Mouse (Mus musculus) liver, embryonic 14.5 days (tissue): ENCODE results near the gene Fam184b. TPM values are rescaled to one million over a fixed set of nuclear protein-coding genes. Genes with fewer than 3 reads are reported as not detected.
A peak's percentile ranks its signal among the peaks of the same experiment; 100 is the strongest.

Source experiments
- ATAC-seq: fragments of 200-750 bp; cut with Nextera tagmentation; 2 replicates; pipeline ENCODE4 v1.8.0; 2017; ENCODE audit warnings: moderate number of reproducible peaks, mild to moderate bottlenecking, moderate library complexity; ENCODE audit not compliant: insufficient read depth
- DNase-seq, 3 experiments: peaks; one replicate each; pipeline ENCODE4 v3.0.0-alpha.2; 2012 to 2013; ENCODE audit warnings: low read depth in 3 of 3, low spot score in 3 of 3
- H3K27ac ChIP-seq: fragments of 300-500 bp; sonication (generic); 2 replicates; pipeline ENCODE4 v1.5.1; 2014; ENCODE audit warnings: moderate library complexity, mild to moderate bottlenecking, control low read depth, inconsistent platforms
- H3K27me3 ChIP-seq: fragments of 300-500 bp; sonication (generic); 2 replicates; pipeline ENCODE4 v1.6.1; 2014; ENCODE audit warnings: mild to moderate bottlenecking, low read length, moderate library complexity; ENCODE audit not compliant: control insufficient read depth, insufficient read depth
- H3K36me3 ChIP-seq: fragments of 300-500 bp; sonication (generic); replicated peaks from 2 replicates; pipeline ENCODE4 v1.6.1; 2014; ENCODE audit warnings: low read depth; ENCODE audit not compliant: control insufficient read depth, insufficient read depth
- H3K4me1 ChIP-seq, 2 experiments: fragments of 200-500 bp in 1 of 2; fragments of 300-500 bp in 1 of 2; sonication (generic) in 1 of 2; replicated peaks; 2 replicates each; pipeline ENCODE4 v1.6.1; 2012 to 2014; ENCODE audit warnings: antibody characterized with exemption in 1 of 2, inconsistent platforms in 1 of 2, low read length in 1 of 2; ENCODE audit not compliant: control insufficient read depth in 2 of 2, insufficient read depth in 2 of 2
- H3K4me2 ChIP-seq: fragments of 300-500 bp; sonication (generic); 2 replicates; pipeline ENCODE4 v1.6.1; 2014; ENCODE audit warnings: low read depth, mild to moderate bottlenecking, control low read depth, moderate library complexity
- H3K4me3 ChIP-seq, 2 experiments: fragments of 200-500 bp in 1 of 2; fragments of 300-500 bp in 1 of 2; sonication (generic) in 1 of 2; 2 replicates each; pipeline ENCODE4 v1.5.1; 2012 to 2014; ENCODE audit warnings: low read depth in 2 of 2, low read length in 2 of 2, mild to moderate bottlenecking in 2 of 2, control low read depth in 1 of 2, inconsistent platforms in 1 of 2, moderate library complexity in 1 of 2; ENCODE audit not compliant: insufficient read depth in 1 of 2
- H3K9ac ChIP-seq: fragments of 300-500 bp; sonication (generic); replicated peaks from 2 replicates; pipeline ENCODE4 v1.6.1; 2014; ENCODE audit warnings: mild to moderate bottlenecking, control low read depth, moderate library complexity
- H3K9me3 ChIP-seq: fragments of 300-500 bp; sonication (generic); 2 replicates; pipeline ENCODE4 v1.6.1; 2016; ENCODE audit warnings: low read length, mixed read lengths; ENCODE audit not compliant: control insufficient read depth
- CTCF ChIP-seq: IDR thresholded peaks from 2 replicates; pipeline ENCODE4 v1.5.1; 2016; ENCODE audit warnings: antibody characterized with exemption, low read depth, control low read depth
- EP300 ChIP-seq: IDR thresholded peaks from 2 replicates; pipeline ENCODE4 v1.6.1; 2016; ENCODE audit warnings: antibody characterized with exemption, low read depth
- WGBS: fragments of 180-500 bp; shearing (Covaris S2); extraction: QIAGEN DNeasy Blood & Tissue Kit; methylation state at CpG from one replicate; pipeline ENCODE4 v1.1.7; 2014; ENCODE audit not compliant: insufficient replicate concordance; 5-methylcytosine and 5-hydroxymethylcytosine counted together
- polyA plus RNA-seq, 2 experiments: library from polyadenylated mRNA; depleted of rRNA in 1 of 2; stranded (reverse) in 1 of 2; unstranded in 1 of 2; fragments of >200 nt; fragmentation: Nextera tagmentation in 1 of 2; extraction: Ambion mirVana in 1 of 2; gene quantifications; 2 replicates each; pipeline versions ENCODE4 v1.2.1 to v1.2.3; 2012 to 2014

The Fam184b gene
- polyA plus RNA-seq, 2 experiments, result 0.04 to 0.09 TPM

GRCm38 (mm10) chr5:45493191-45494092 is 146.0 kb downstream of the Fam184b start, which contains the start of gene Lap3:
Lap3 (plus strand) TSS chr5:45493374.
- peak; percentile 93 for ATAC-seq
- WGBS, result under 1% methylated on average over 78 of the region's 78 CpGs
- Histone ChIP-seq H3K4me3 (peak within 1 kb of the TSS; percentile 61 to 65), H3K36me3 (no peaks in the 10 kb centered on the region; the same call in 1 of the 2 replicates), H3K9ac (peak within 1 kb of the TSS; percentile 70), H3K9me3 (no peaks in the 10 kb centered on the region), H3K27ac (no peak within 1 kb of the TSS), H3K4me1 (peaks cover 0 to 5% of the 10 kb centered on the region in 2 experiments; a peak in 1 of 4 replicates), H3K27me3 (no peaks in the 10 kb centered on the region; the same call in 1 of the 2 replicates), H3K4me2 (peak within 1 kb of the TSS; percentile 88)
- TF ChIP-seq EP300 (no peak), CTCF (peak; percentile 44)
- peak; percentile 87 to 91 (median 89) for DNase-seq

- TF ChIP-seq CTCF, result no peak
- no peak for TF ChIP-seq EP300
- Histone ChIP-seq H3K4me3 (no peak overlapping the region), H3K9ac (no peak overlapping the region), H3K9me3 (no peaks in the 10 kb centered on the region), H3K4me1 (peaks cover 0 to 5% of the 10 kb centered on the region in 2 experiments; a peak in 1 of 4 replicates), H3K27ac (no peak overlapping the region), H3K36me3 (no peaks in the 10 kb centered on the region; the same call in 1 of the 2 replicates), H3K4me2 (no peak overlapping the region), H3K27me3 (no peaks in the 10 kb centered on the region; the same call in 1 of the 2 replicates)
- WGBS, result 58% methylated on average over 4 of the region's 4 CpGs
- ATAC-seq (no peak), DNase-seq (no peak)
Measured at GRCm38 (mm10) chr5:45491776-45492175, 147.6 kb downstream of the Fam184b start.

- H3K27ac ChIP-seq, result no peak overlapping the region
- no peak overlapping the region for H3K9ac ChIP-seq
- H3K4me2 ChIP-seq, result no peak overlapping the region
- no peaks in the 10 kb centered on the region for H3K4me1 ChIP-seq
- no peaks in the 10 kb centered on the region for H3K27me3 ChIP-seq
- DNase-seq (no peak), ATAC-seq (no peak)
- no peak overlapping the region for H3K4me3 ChIP-seq
- H3K36me3 ChIP-seq, result no peaks in the 10 kb centered on the region
- TF ChIP-seq EP300 (no peak), CTCF (no peak)
- WGBS, result 45% methylated on average over 1 of the region's 1 CpGs
- H3K9me3 ChIP-seq, result no peaks in the 10 kb centered on the region
Measured at GRCm38 (mm10) chr5:45483654-45484053, 155.8 kb downstream of the Fam184b start.

GRCm38 (mm10) chr5:45482607-45483006 is 156.8 kb downstream of the Fam184b start:
- Histone ChIP-seq H3K9ac (no peak overlapping the region), H3K4me1 (no peaks in the 10 kb centered on the region), H3K4me3 (no peak overlapping the region), H3K27me3 (no peaks in the 10 kb centered on the region), H3K27ac (no peak overlapping the region), H3K36me3 (no peaks in the 10 kb centered on the region), H3K9me3 (no peaks in the 10 kb centered on the region), H3K4me2 (no peak overlapping the region)
- ATAC-seq (no peak), DNase-seq (no peak)
- 43% methylated on average over 3 of the region's 3 CpGs for whole genome bisulfite sequencing
- no peak for TF ChIP-seq EP300
- no peak for TF ChIP-seq CTCF

- Histone ChIP-seq H3K27me3 (no peaks in the 10 kb centered on the region), H3K27ac (no peak overlapping the region), H3K4me3 (no peak overlapping the region), H3K4me2 (no peak overlapping the region), H3K36me3 (no peaks in the 10 kb centered on the region), H3K9me3 (no peaks in the 10 kb centered on the region), H3K9ac (no peak overlapping the region), H3K4me1 (no peaks in the 10 kb centered on the region)
- DNase-seq, result no peak
- WGBS, result 71% methylated on average over 2 of the region's 2 CpGs
- TF ChIP-seq EP300 (no peak), CTCF (no peak)
- ATAC-seq, result no peak
Measured at GRCm38 (mm10) chr5:45481125-45481524, 158.3 kb downstream of the Fam184b start.
